In the genomic region with DNA sequence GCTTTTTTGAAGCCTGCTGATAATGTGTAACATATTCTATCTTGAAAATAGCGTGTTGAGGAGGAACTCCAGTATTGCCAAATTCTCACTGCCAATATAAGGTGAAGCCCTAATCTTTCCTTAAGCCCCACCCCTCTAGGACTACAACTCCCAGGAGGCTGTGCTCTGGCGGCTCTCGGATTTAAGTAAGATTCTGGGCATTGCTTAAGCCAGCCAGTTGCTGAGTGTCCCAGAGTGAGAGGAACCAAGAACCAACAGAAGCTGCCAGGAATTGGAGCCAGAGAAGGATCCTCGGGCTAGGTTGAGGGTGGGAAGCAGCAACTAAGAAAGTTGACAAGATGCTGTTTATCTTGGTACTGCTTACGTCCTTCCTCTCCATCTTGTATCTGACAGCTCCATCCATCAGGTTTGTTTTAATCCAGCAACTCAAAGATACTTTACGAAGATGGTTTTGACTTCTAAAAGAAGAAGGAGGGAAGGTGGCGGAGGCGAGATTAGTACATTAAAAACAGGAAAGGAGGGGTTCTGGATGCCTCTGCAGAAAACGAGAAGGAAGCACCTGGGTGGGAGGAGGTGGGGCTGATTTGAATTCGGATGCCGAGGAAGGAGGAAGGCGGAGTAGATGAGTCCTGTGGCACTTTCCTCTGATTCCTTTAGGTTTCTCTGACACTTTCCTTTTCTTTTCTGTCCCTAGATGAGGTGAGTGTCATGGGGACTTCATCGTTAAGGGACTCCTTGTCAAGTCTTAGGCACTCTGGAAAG, we compare ENCODE assay signal across 8 mouse cellular contexts. TPM values are rescaled to one million over a fixed set of nuclear protein-coding genes. Genes with fewer than 3 reads are reported as not detected.
DNase-seq lines count a peak whose midpoint lies in the region; ATAC-seq and TF ChIP-seq lines count a peak whose summit lies in the region.

A gene (plus strand): TSS at position 212 of the 762 bp plus-strand sequence.

- no peak for TF ChIP-seq CTCF in E14TG2a.4 (conservative IDR thresholded peaks at IDR 0.05; ENCODE audit: low read length)
- TF ChIP-seq CTCF in layer of hippocampus, adult 2 months (conservative IDR thresholded peaks at IDR 0.05): no peak

- peak within 1 kb of the TSS; percentile 71 for H3K4me2 ChIP-seq in embryonic facial prominence, embryonic 13.5 days
- peak within 1 kb of the TSS; percentile 84 for H3K4me2 ChIP-seq in heart, embryonic 16.5 days (ENCODE audit: low read depth, low read length)

- ATAC-seq in embryonic facial prominence, embryonic 13.5 days (ENCODE audit: insufficient number of reproducible peaks, insufficient read depth, low FRiP score, low TSS enrichment, low read depth): no peak
- ATAC-seq in heart, embryonic 16.5 days (replicated peaks; ENCODE audit: extremely low read depth, insufficient read depth, low FRiP score): no peak; the same call in 1 of the 2 replicates

- H3K9me3 ChIP-seq in E14TG2a.4 (ENCODE audit: low read length): no peaks in the 10 kb centered on the region
- H3K9me3 ChIP-seq in embryonic facial prominence, embryonic 13.5 days: no peaks in the 10 kb centered on the region
- no peaks in the 10 kb centered on the region for H3K9me3 ChIP-seq in heart, embryonic 16.5 days (replicated peaks; ENCODE audit: control insufficient read depth, low read length)

- H3K27me3 ChIP-seq in E14TG2a.4 (ENCODE audit: insufficient read depth, low read length): 0 out of 2 replicates have a peak, but pooled peaks cover 11% of the 10 kb centered on the region
- no peaks in the 10 kb centered on the region for H3K27me3 ChIP-seq in embryonic facial prominence, embryonic 13.5 days
- H3K27me3 ChIP-seq in heart, embryonic 16.5 days (ENCODE audit: control insufficient read depth, insufficient read depth, low read length): no peaks in the 10 kb centered on the region

- H3K27ac ChIP-seq in embryonic facial prominence, embryonic 13.5 days: no peak within 1 kb of the TSS
- H3K27ac ChIP-seq in heart, embryonic 16.5 days (ENCODE audit: low read length): no peak within 1 kb of the TSS
- H3K27ac ChIP-seq in layer of hippocampus, adult 2 months: peak within 1 kb of the TSS; percentile 53; the same call in 1 of the 2 replicates

- no peaks in the 10 kb centered on the region for H3K36me3 ChIP-seq in E14TG2a.4 (ENCODE audit: insufficient read depth, low read length)
- no peaks in the 10 kb centered on the region for H3K36me3 ChIP-seq in embryonic facial prominence, embryonic 13.5 days
- no peaks in the 10 kb centered on the region for H3K36me3 ChIP-seq in heart, embryonic 16.5 days (ENCODE audit: control insufficient read depth, insufficient read depth)

- 3% methylated on average over 13 of the region's 13 CpGs for WGBS in embryonic facial prominence, embryonic 13.5 days
- 3% methylated on average over 13 of the region's 13 CpGs for WGBS in heart, embryonic 16.5 days

- DNase-seq in adipocyte (ENCODE audit: low spot score): peak; percentile 62
- DNase-seq in layer of hippocampus, adult 2 months (ENCODE audit: low spot score in 2 of 2): peak; percentile 37 to 56
- peak; percentile 60 for DNase-seq in lung, postnatal 36 days
- peak; percentile 51 for DNase-seq in retina, postnatal 7 days (ENCODE audit: low read depth, low spot score)
- no peak for DNase-seq in c-Kit-positive CD71-positive TER-119-positive erythroid progenitor cells, embryonic 14.5 days (ENCODE audit: low spot score)

- peaks cover 8% of the 10 kb centered on the region; the same call in 1 of the 2 replicates for H3K4me1 ChIP-seq in E14TG2a.4 (replicated peaks; ENCODE audit: low read depth, low read length)
- 0 out of 2 replicates have a peak, but pooled peaks cover 6% of the 10 kb centered on the region for H3K4me1 ChIP-seq in embryonic facial prominence, embryonic 13.5 days
- H3K4me1 ChIP-seq in heart, embryonic 16.5 days (ENCODE audit: control insufficient read depth, insufficient read depth, low read length): peaks cover 4% of the 10 kb centered on the region

- peak within 1 kb of the TSS; percentile 69 for H3K9ac ChIP-seq in embryonic facial prominence, embryonic 13.5 days
- peak within 1 kb of the TSS; percentile 46 for H3K9ac ChIP-seq in heart, embryonic 16.5 days (ENCODE audit: low read length)

- peak within 1 kb of the TSS; percentile 69 for H3K4me3 ChIP-seq in E14TG2a.4 (replicated peaks; ENCODE audit: low read length)
- peak within 1 kb of the TSS; percentile 50 for H3K4me3 ChIP-seq in embryonic facial prominence, embryonic 13.5 days
- H3K4me3 ChIP-seq in heart, embryonic 16.5 days (ENCODE audit: low read length): peak within 1 kb of the TSS; percentile 57
- H3K4me3 ChIP-seq in layer of hippocampus, adult 2 months: peak within 1 kb of the TSS; percentile 74

RNA-seq across cellular contexts. Expression of the gene that starts here (rescaled TPM):
- polyA plus RNA-seq in embryonic facial prominence, embryonic 13.5 days (2015; fragmentation: Nextera tagmentation; extraction: Ambion mirVana): 2.6 and 3.2 TPM in 2 replicates
- polyA plus RNA-seq in heart, embryonic 16.5 days (2015; fragmentation: Nextera tagmentation; extraction: Ambion mirVana): 0.71 and 1.1 TPM in 2 replicates
- 1 to 10 TPM; 2.3 to 2.4 TPM for total RNA-seq in layer of hippocampus, adult 2 months (2021)
